Mouse (Mus musculus) thymus, adult 2 months (tissue): ENCODE measurements at regions not wholly inside any gene's neighbourhood (a gene's known extent, or its start where the extent isn't known, plus 50 kb on each side); places are given as distances from the start of the nearest gene placed in this dataset.

Experiments
- DNase-seq: peaks from one replicate; pipeline ENCODE4 v3.0.0; 2021
- H3K27ac ChIP-seq: fragments of 200-500 bp; 2 replicates; pipeline ENCODE4 v1.5.1; 2012; ENCODE audit warnings: low read length, control low read depth; ENCODE audit not compliant: control insufficient read depth, insufficient read depth
- H3K27me3 ChIP-seq: fragments of 200-500 bp; 2 replicates; pipeline ENCODE4 v1.6.1; 2012; ENCODE audit warnings: mild to moderate bottlenecking, low read length, moderate library complexity, mixed read lengths; ENCODE audit not compliant: control insufficient read depth, insufficient read depth
- H3K36me3 ChIP-seq: fragments of 200-500 bp; 2 replicates; pipeline ENCODE4 v1.6.1; 2012; ENCODE audit warnings: mild to moderate bottlenecking, low read length, moderate library complexity; ENCODE audit not compliant: control insufficient read depth, insufficient read depth
- H3K4me1 ChIP-seq: fragments of 200-500 bp; replicated peaks from 2 replicates; pipeline ENCODE4 v1.6.1; 2012; ENCODE audit warnings: low read length; ENCODE audit not compliant: control insufficient read depth, insufficient read depth
- H3K4me3 ChIP-seq: fragments of 200-500 bp; 2 replicates; pipeline ENCODE4 v1.5.1; 2012; ENCODE audit warnings: mild to moderate bottlenecking, low read length, control low read depth, moderate library complexity; ENCODE audit not compliant: control insufficient read depth, insufficient read depth
- CTCF ChIP-seq: fragments of 200-500 bp; IDR thresholded peaks from 2 replicates; pipeline ENCODE4 v1.5.1; 2012; ENCODE audit warnings: mild to moderate bottlenecking, control low read depth, low read length, moderate library complexity, borderline replicate concordance; ENCODE audit not compliant: control insufficient read depth, poor library complexity, insufficient read depth; ENCODE audit errors: extremely low read depth
- POLR2A ChIP-seq: fragments of 200-500 bp; IDR thresholded peaks from 2 replicates; pipeline ENCODE4 v1.6.1; 2012; ENCODE audit warnings: mild to moderate bottlenecking, low read length, control low read depth, moderate library complexity; ENCODE audit not compliant: control insufficient read depth, poor library complexity, insufficient read depth; ENCODE audit errors: extremely low read depth
- WGBS: fragments of 180-500 bp; shearing (Covaris S2); methylation state at CpG from one replicate; pipeline ENCODE4 v1.1.7; 2018; 5-methylcytosine and 5-hydroxymethylcytosine counted together

DNA sequence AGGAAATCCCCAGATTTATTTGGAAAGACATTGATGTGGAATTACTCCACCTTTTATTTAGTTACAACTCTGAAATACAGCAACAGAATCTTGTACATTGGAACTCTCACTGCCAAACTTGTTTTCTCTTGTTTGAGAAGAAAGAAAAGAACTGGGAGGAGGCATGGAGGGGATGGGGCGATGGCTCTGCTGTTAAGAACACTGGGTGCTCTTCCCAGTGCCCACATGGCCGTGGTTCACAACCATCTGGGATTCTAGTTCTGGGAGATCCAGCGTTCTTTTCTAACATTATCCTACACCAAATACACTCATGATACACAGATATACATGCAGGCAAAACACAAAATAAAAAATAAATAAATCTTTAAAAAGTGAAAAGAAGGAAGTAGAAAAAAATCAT, 267.6 kb downstream of the Olfr1505 start:
- TF ChIP-seq POLR2A (no peak), CTCF (no peak)
- Histone ChIP-seq H3K27me3 (no peaks in the 10 kb centered on the region), H3K4me1 (no peaks in the 10 kb centered on the region), H3K36me3 (no peaks in the 10 kb centered on the region), H3K4me3 (no peak overlapping the region), H3K27ac (no peak overlapping the region)
- no peak for DNase-seq
- 85% methylated on average over 3 of the region's 3 CpGs for WGBS

DNA sequence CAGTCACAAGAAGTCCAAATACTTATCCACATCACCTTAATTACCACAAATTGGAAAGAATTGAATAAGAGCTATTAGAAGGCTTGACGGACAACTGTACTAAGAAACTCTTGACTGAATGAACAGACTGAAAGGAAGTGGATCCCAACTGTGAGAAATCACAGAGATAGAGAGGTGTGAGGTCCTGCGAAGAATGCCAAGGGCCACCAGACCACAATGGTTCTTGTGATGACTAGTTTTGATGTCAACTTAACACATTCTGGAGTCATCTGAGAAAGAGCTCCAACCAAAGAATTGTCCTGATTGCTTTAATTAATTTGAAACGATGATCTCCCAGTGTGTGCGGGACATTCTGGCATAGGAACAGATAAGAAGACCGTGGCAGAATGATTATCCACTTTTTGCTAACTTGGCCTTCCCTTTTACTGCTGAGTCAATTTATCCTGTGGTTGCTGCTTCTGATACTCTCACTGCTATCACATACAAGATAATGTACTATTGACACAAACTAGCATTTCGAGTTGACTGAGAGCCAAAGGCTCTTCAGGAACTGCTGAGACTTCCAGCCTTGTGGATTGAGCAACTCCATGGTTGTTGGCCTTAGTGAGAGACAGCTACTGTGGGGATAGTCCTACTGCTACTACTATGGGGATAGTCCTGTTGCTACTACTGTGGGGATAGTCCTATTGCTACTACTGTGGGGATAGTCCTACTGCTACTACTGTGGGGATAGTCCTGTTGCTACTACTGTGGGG, 268.5 kb downstream of the Olfr1505 start:
- Histone ChIP-seq H3K4me3 (no peak overlapping the region), H3K4me1 (no peaks in the 10 kb centered on the region), H3K36me3 (no peaks in the 10 kb centered on the region), H3K27ac (no peak overlapping the region), H3K27me3 (no peaks in the 10 kb centered on the region)
- TF ChIP-seq CTCF (no peak), POLR2A (no peak)
- 90% methylated on average over 6 of the region's 6 CpGs for WGBS
- no peak for DNase-seq

GRCm38 (mm10) chr19:14191820-14192219, 278.5 kb downstream of the Olfr1505 start:
- Histone ChIP-seq H3K4me3 (no peak overlapping the region), H3K27ac (no peak overlapping the region), H3K4me1 (no peaks in the 10 kb centered on the region), H3K27me3 (no peaks in the 10 kb centered on the region), H3K36me3 (no peaks in the 10 kb centered on the region)
- 97% methylated on average over 3 of the region's 3 CpGs for WGBS
- DNase-seq = no peak
- TF ChIP-seq POLR2A = no peak
- TF ChIP-seq CTCF = no peak

GRCm38 (mm10) chr19:14197864-14198263, 284.5 kb downstream of the Olfr1505 start:
- no peak for DNase-seq
- H3K36me3 ChIP-seq = no peaks in the 10 kb centered on the region
- no peaks in the 10 kb centered on the region for H3K27me3 ChIP-seq
- no peak overlapping the region for H3K4me3 ChIP-seq
- H3K27ac ChIP-seq = no peak overlapping the region
- 92% methylated on average over 3 of the region's 3 CpGs for WGBS
- TF ChIP-seq CTCF (no peak), POLR2A (no peak)
- no peaks in the 10 kb centered on the region for H3K4me1 ChIP-seq

- DNase-seq = no peak
- no peak overlapping the region for H3K4me3 ChIP-seq
- no peak overlapping the region for H3K27ac ChIP-seq
- H3K27me3 ChIP-seq = no peaks in the 10 kb centered on the region
- no peaks in the 10 kb centered on the region for H3K36me3 ChIP-seq
- TF ChIP-seq POLR2A (no peak), CTCF (no peak)
- H3K4me1 ChIP-seq = no peaks in the 10 kb centered on the region
- 75% methylated on average over 4 of the region's 4 CpGs for WGBS
These were observed 307.2 kb downstream of the Olfr1505 start for GRCm38 (mm10) chr19:14220507-14220909.

DNA sequence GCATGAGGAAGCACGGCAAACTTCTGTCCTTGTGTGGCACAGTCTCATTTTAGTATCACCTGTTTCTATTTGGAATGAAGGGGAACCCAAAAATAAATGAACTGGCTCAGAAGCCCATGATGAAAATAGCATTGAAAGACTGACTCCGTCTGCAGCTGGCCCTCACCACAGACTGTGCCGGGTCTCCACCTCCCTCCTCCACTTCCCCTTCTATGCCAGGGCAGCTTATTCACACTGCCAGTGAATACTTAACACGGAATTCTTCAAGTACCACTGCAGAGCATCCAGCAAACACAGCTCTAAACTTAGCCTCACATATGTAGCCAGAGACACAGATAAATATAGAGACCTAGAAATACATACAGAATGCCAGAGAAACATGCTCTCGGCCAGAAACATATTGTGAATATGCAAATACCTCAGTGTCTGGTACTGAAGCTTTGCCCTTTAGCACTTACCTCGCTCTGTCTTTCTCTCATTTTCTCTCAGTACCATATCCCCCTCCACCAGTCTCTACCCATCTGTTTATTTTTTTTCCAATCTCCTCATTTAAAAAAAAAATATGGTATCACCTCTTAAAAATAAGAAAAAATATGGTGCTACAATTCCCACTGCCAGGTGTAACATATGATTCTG, 311.8 kb downstream of the Olfr1505 start:
- Histone ChIP-seq H3K36me3 (no peaks in the 10 kb centered on the region), H3K27me3 (no peaks in the 10 kb centered on the region), H3K4me1 (no peaks in the 10 kb centered on the region), H3K27ac (no peak overlapping the region), H3K4me3 (no peak overlapping the region)
- DNase-seq = no peak
- TF ChIP-seq CTCF (no peak), POLR2A (no peak)
- WGBS = 25% methylated on average over 6 of the region's 6 CpGs
